Mouse (Mus musculus) layer of hippocampus, postnatal 36 days (tissue): Measurements from ENCODE around the gene Ano3. TPM values are rescaled to one million over a fixed set of nuclear protein-coding genes. Genes with fewer than 3 reads are reported as not detected.
A peak's percentile ranks its signal among the peaks of the same experiment; 100 is the strongest.

ENCODE experiments used
- DNase-seq, 2 experiments: peaks; one replicate each; pipeline ENCODE4 v3.0.0; 2022
- total RNA-seq, 2 experiments: library from RNA; stranded (reverse); gene quantifications; 2 replicates each; pipeline ENCODE4 v1.2.3; 2021

Ano3 gene
- total RNA-seq, 2 experiments from 2014 or later: 77.7 to 79.6 TPM

DNA sequence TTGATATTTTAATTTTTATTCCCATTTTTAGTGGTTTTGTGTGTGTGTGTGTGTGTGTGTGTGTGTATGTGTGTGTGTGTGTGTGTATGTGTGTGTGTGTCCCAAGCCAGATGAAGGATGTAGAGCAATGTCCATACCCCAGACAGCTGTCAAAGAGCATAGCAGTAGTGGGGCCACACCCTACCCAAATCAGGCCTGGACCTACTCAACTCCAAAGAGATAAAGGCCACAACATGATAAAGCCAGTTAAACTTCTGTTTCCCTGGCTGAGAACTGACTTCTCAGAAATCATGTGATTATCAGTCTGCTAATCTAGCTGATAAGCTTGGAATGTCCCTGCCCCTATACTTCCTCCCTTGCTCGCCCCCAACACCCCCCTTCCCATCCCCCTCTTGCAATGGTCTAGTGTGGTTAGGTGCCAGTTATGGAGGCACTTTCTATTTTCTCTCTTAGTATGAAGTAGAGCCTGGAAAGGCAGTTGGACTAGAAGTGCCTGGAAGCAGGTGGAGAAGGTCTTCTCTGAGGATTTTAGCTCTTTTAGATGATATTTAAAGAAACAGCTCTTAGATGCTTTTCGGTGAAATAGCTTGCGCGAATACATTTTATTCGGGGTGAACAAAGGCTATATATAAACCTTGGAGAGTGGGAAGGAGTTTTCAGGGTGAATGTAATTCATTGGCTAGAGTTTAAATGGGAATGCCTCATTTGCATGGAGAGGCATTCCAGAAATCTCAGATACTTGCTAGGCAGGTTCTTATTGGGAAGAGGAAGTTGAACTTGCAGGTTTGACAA, 144.2 kb downstream of the Ano3 start:
- no peak for DNase-seq

DNA sequence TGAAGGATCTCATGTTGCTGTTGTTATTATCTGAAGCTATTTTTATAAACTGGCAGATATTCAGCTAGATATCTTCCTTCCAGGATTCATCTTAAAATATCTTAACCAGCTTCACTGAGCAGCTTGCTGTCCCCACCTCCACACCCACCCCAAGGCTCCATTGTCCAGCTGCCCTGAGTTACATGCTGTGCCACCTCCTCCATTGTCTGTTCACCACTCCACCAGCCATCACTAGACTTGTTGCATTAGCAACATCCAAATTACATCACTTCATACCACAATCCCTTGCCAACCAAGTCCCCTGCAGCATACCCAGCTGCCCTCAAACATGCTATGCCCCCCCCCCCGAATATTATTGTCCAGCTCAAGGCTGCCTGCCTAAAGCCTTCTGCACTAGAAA, 154.8 kb downstream of the Ano3 start:
- DNase-seq: no peak

DNA sequence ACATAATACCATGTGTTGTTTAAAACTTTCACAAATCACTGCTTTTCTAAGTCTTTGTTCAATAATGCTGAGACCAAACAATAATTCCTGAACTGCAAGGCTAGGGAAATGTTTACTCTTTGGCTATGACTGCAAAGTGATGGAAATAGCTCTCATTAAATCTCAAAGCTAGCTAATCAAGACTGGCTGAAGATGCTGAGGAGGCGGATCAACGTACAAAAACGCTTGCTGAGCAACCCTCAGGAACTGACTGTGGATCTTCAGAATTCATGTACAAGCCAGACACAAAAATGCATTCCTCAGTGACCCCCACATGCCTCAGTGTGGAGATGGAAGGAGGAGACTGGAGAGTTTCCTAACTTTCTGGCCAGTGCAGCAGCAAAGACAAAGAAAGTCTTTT, 155.3 kb downstream of the Ano3 start:
- no peak for DNase-seq

DNA sequence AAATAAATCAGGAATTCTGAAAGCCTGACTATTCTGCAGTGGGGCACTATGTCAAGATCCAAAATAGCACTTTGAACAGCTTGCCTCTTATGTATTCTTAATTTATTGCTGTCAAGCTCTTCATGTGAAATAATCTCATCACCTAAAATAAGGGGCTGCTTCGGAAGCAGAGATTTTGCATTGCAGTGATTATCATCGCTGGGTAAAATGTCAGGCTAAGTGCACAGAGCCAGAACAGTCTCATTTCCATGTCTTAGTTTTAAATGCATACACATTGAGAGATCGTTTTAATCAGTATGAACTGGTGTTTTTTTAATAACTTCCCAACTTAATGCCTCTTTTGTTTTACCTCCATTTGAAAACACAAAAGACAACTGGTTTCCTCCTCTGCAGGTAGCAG, 163.3 kb downstream of the Ano3 start:
- DNase-seq: no peak

DNA sequence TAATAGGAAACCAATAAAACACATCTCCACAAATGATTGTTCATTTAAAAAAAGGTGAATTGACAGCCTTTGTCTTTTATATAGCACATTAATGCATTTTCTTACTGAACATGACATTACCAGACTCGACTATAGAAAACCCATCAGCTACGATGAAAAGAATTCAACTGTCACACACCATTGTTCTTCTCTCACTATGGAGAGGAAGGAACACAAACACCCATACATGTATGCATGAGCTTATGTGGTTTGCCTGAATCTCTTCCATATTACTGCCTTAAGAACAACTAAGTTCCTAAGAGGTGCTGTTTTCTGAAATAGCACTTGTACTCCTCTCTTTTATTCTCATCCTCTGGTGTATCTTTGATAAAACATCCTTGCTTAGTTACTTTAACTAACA, 191.3 kb downstream of the Ano3 start:
- no peak for DNase-seq

DNA sequence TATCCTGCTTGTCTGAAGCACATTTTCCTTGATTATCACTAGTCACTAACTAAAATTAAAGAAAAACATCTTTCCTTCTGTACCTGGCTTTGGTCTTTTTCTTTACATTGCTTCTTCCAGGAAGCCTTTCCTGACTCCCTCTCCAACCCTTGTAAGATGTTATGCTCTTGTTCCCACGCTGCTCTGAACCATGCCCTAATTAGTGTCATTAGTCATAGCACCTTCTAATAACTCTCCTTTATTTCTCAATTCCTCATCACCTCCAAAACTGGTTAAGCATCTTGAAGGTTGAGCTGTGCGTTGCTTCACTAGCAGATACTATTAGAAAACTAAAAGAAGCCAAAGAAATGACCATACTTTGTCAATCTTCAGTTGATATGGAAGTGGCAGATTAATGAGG, 193.2 kb downstream of the Ano3 start:
- no peak for DNase-seq

DNA sequence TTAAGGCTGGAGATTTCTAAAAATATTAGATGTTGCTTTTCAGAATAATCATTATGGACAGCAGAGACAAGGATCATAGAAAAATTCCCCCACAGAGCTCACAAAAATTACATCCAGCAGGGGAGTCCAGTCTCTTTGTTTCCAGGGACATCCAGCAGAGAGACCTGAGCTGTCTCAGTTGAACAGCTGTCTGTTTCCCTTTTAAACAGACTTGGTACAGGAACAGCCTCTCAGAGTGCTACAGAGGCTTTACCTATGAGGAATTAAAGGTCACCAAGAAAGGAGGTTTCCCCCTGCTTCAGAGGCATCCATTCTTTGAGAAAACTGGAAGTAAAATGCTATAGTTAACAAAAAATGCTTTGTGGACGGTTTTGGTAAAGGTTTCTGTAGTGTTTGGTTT, 210.2 kb downstream of the Ano3 start:
- no peak for DNase-seq

DNA sequence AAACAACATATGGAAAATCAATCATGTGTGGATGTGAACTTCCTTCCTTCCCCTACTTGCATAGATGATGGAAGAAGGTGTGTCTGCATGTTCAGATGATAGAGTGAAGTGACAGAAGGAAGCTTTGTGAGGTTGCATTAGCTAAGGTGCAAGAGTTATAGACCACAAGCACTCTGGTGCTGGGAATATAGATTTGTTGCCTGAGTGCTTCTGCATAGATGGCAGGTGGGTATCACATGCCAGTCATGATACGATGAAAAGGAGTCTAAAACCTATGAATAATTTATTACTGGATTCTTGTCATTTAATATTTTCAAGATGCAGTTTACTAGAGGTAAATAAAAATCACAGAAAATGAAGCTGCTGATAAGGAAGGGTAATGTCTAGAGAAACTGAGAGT, 210.9 kb downstream of the Ano3 start:
- no peak for DNase-seq

DNA sequence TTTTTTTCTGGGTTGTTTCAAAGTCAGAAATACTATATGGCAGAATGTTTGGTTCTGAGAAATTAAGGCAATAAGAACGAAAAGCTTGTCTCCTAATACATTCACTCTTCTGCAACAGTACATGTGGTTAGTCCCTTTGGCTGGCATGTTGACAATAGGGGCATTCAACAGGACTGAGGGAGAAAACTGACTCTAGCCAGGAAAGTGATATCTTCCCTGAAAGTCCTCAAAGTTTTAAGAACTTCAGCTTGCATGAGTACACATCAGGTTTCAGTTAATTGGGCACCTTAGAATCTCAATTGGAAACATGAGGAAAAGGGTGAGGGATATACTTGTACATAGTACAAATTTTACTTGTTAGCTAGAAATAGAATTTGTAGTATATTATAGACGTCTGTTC, 212.7 kb downstream of the Ano3 start:
- DNase-seq: no peak

DNA sequence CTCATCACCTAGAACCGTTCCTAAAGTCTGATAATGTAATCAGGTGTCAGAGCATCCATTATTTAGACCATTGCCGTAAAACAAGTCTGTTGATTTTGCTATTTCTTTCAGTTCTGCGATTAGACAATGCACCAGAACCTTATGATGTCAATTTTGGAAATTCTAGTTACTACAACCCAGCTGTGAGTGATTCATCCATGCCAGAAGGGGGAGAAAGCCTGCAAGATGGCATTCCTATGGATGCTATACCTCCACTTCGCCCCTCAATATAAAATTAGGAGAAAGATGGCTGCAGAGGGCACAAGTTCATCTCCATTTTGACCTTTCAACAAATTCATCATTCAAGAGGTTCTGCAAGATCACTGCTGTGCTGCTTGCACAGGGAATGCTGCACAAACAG, 213.5 kb downstream of the Ano3 start:
- peak in 1 of 2 experiments; percentile 6 for DNase-seq

DNA sequence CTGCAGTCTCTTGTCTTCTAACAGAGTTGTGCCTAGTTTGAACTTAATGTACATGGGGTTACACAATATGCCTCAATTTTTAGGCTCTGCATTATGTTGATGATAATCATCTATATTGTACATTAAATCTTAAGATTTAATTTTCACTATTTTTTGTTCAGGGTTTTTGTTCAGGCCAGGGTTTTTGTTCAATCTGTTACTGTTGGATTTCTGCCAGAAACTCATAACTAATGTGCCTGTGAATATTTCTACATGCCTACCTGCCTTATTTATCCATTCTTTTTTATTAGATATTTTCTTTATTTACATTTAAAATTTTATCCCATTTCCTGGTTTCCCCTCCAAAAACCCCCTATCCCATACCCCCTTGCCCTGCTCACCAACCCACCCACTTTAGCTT, 224.6 kb downstream of the Ano3 start:
- no peak for DNase-seq

DNA sequence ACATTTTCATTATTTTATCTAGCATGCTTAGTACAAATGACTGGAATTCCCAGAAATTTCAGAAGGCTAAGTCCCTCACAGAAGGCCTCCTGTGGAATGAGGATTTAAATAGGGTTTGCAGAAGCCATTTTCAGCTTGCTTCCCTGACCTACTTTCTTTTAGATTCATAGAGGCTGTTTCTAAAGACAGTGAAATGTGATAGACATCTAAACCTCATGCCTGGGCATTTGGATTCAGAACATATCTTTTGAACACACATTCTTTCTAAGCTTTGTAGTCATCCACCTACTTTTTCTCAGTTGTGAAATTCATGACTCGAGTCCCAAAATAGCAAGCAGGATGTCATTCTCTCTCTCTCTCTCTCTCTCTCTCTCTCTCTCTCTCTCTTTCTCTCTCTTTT, 228.5 kb downstream of the Ano3 start:
- DNase-seq: no peak

DNA sequence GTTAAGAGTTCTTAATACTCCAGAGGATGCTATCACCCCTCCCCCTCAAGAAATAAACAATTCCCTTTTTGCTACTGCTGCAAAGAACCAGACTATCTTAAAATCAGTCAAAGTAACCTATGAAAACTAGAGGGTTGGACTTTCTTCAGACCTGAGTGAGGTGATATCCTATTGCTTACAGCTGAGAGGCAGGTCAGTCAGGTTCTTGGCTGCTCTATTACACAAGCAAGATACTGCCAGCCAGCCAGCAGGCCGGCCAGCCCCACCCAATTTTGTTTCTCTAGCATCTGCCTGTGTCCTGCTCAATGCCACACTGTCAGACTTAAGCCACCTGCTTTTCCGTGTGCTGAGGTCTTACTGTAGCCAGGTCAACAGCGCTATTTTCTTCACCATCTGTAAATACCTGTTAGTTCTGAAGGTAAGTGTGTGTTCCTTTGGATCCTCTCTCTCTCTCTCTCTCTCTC, 229.4 kb downstream of the Ano3 start, which contains the start of gene Muc15:
Muc15 (plus strand) TSS at position 51 of the 464 bp plus-strand sequence.
- DNase-seq: no peak

DNA sequence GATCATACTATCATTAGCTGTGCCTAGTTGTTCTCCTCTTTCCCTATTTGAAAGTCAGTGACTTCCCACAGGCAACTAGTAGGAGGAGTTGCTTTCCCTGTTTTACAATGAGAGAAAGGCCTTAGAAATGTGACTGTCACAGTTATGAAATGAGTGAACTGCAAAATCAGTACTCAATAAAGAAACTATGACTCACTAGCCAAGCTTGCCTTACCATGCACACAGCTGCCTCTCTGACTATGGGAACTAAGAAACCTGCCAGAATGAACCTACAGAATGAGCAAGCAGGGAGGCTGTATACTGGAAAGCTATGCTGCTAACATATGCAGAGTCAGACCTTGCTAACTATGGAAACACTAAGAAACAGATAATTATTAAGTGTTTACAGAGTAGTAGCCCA, 231.7 kb downstream of the Ano3 start:
- DNase-seq: no peak

DNA sequence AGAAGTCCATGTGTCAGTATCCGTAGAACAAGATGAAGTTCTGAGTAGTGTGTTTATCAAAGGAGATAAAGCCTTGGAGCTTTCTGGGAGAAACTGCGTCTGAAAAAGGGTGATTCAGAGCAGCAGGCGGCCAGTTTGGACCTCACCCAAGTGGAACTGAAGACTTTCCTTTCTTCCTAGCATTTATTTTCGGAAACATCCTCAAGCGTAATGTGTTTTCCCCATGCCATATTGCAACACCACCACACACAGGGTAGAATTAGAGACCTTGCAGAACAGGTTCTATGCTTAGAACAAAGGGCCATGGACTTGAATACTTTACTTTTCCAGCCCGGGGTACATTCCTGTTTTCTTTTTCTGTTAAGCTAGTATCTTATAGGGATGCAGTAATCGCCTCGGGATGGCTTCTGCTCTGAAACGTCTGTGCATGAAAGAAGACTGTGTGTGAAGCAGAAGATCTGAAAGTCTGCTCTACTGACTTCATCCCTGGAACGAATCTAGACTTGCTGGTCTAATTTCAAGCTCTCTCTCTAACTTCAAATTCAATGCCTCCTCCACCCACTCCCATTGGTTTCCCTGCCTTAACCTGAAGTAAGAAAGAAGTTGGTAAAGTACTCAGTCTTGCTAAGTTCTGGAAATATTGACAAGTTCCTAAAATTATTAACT, 240.5 kb downstream of the Ano3 start:
- DNase-seq: no peak

DNA sequence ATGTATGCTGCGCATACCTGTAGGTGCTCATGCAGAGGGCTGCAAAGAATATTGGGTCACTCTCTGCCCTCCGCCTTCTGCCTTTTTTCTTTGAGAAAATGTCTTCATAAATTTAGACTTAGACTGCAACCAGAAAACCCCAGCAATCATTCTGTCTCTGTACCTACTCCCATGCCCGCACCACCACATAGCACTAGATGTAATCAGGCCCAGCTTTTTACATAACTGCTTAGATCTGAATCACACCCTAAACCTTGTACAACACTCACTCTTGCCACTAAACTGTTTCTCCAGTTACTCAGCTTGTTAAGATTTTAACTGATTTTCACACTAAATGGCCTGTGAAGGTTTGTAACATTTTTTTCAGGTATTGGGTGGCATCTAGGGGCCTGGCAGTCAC, 241.3 kb downstream of the Ano3 start:
- DNase-seq: no peak

DNA sequence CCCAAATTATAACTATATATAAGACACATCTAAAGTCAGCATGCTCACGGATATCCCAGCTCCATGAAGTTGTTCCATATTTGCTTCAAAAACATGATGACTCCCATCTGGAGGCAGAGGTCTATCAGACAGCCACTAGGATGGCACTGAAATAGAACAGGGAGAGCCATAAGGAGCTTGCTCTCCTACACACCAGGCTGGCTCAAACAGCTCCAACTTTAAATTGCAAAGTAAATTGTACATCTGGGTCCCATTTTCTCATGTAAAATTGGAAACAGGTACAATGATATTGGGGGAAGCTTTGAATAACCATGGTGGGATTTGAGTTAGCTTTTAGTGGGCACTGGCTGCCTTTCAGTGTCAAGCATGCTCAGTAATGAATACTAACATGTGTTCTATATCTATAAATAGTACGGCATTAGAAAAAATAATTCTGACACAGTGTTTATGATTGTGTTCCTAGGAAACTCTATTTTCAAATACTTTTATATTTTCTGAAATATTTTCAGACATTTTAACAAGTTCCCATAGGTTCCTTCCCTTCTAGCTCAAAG, 279.6 kb downstream of the Ano3 start:
- no peak for DNase-seq

DNA sequence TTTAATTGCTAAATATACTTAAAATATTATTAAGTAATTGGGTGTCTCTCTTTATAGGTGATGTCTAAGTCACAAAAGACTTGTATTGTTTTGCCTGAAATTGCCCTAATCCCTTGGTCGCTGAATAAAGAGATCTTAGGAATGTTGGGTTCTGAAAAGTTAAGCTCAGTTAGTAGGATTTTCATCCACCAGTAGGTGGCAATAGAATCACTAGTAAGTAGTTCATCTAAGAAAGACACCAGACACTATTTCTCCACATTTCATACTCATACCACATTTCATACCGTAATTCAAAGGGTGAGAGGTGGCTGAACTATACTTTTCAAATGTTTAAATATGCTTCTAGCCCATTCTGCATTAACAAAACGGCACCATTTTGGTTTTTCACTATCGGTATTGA, 287.4 kb downstream of the Ano3 start:
- no peak for DNase-seq

DNA sequence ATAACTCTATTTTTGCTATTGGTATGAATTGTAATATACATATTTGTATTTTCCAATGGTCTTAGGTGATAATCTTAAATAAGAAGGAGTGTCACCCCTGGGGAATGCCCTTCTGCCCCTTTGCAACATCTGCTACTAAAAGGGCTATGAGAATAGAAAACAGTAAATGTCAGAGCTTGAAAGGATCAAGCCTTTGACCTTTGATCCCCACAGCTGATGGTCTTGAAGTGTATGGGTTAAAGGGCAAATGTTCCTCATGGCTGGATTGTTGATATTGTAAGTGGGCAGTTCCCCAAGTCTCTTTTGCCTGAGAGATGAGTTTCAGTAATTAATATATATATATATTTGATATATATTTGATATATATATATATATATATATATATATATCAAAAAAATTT, 305.9 kb downstream of the Ano3 start:
- no peak for DNase-seq

DNA sequence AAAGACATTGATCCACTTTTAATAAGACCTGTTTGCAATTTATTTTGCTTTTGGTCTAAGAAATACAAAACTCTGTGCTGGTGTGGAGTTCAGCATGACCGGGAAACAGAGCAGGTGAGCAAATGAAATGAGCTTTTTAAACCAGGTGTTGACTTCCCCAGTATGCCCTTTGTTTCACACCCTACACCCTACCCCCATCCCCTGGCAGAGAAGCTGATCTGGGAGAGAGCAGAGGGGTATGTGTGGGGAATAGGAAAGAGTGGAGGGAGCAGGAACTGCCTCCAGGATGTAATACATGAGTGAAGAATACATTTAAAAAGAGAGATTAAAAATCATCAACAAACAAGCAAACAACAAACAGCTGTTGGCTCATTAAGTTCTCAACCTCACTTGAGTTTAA, 306.4 kb downstream of the Ano3 start:
- DNase-seq: no peak
